Mouse (Mus musculus) T-helper 1 cell (primary cell): Measurements from ENCODE around the gene Irs2.

Source experiments
- in situ Hi-C: fragments of 300-600 bp; cut with MboI, MseI; formaldehyde crosslinking; loops from one replicate; pipeline ENCODE4 v1.15.1; 2025; ENCODE audit warnings: high pct_unique_total_duplicates

Irs2 gene

GRCm38 (mm10) chr8:11010398-11010797, 2.1 kb upstream of the Irs2 start:
- in situ Hi-C loops, result no loop called here

GRCm38 (mm10) chr8:11009431-11010071, 1.3 kb upstream of the Irs2 start:
- in situ Hi-C loops, result loop anchor here (5.0 kb wide), 1 partner anchor 62 kb away; no protein-coding TSS in a partner anchor

GRCm38 (mm10) chr8:11008842-11009420, 673 bp upstream of the Irs2 start:
- in situ Hi-C loops, result loop anchor here (5.0 kb wide), 1 partner anchor 62 kb away; no protein-coding TSS in a partner anchor

GRCm38 (mm10) chr8:11007581-11008378, 478 bp downstream of the Irs2 start:
- in situ Hi-C loops, result loop anchor here (5.0 kb wide), 1 partner anchor 60 kb away; no protein-coding TSS in a partner anchor

- in situ Hi-C loops, result loop anchor here (5.0 kb wide), 1 partner anchor 60 kb away; no protein-coding TSS in a partner anchor
These were observed 1.2 kb downstream of the Irs2 start for GRCm38 (mm10) chr8:11007001-11007580.

- in situ Hi-C loops, result loop anchor here (5.0 kb wide), 1 partner anchor 59 kb away; no protein-coding TSS in a partner anchor
These were observed 2.0 kb downstream of the Irs2 start for GRCm38 (mm10) chr8:11006276-11006630.

GRCm38 (mm10) chr8:11005460-11006275, 2.6 kb downstream of the Irs2 start:
- in situ Hi-C loops, result loop anchor here (5.0 kb wide), 1 partner anchor 58 kb away; no protein-coding TSS in a partner anchor

GRCm38 (mm10) chr8:11004781-11005459, 3.3 kb downstream of the Irs2 start:
- in situ Hi-C loops, result loop anchor here (5.0 kb wide), 1 partner anchor 58 kb away; no protein-coding TSS in a partner anchor

- in situ Hi-C loops, result no loop called here
These were observed 4.3 kb downstream of the Irs2 start for GRCm38 (mm10) chr8:11003917-11004470.

- in situ Hi-C loops, result no loop called here
These were observed 5.0 kb downstream of the Irs2 start for GRCm38 (mm10) chr8:11003253-11003652.

- in situ Hi-C loops, result no loop called here
These were observed 5.4 kb downstream of the Irs2 start for GRCm38 (mm10) chr8:11002816-11003215.

GRCm38 (mm10) chr8:11001062-11001549, 7.2 kb downstream of the Irs2 start:
- in situ Hi-C loops, result no loop called here

GRCm38 (mm10) chr8:10999538-10999937, 8.7 kb downstream of the Irs2 start:
- in situ Hi-C loops, result loop anchor here (5.0 kb wide), 1 partner anchor 553 kb away; the partner anchor contains the start of gene Cars2

- in situ Hi-C loops, result loop anchor here (5.0 kb wide), 1 partner anchor 556 kb away; the partner anchor contains the start of gene Cars2
These were observed 12.0 kb downstream of the Irs2 start for GRCm38 (mm10) chr8:10996247-10996646.

- in situ Hi-C loops, result loop anchor here (5.0 kb wide), 1 partner anchor 557 kb away; the partner anchor contains the start of gene Cars2
These were observed 12.5 kb downstream of the Irs2 start for GRCm38 (mm10) chr8:10995756-10996155.

- in situ Hi-C loops, result no loop called here
These were observed 13.8 kb downstream of the Irs2 start for GRCm38 (mm10) chr8:10994390-10994954.

GRCm38 (mm10) chr8:10993582-10994216, 14.6 kb downstream of the Irs2 start:
- in situ Hi-C loops, result no loop called here

- in situ Hi-C loops, result no loop called here
These were observed 16.2 kb downstream of the Irs2 start for GRCm38 (mm10) chr8:10992081-10992480.

- in situ Hi-C loops, result no loop called here
These were observed 16.9 kb downstream of the Irs2 start for GRCm38 (mm10) chr8:10991323-10991722.
